Mouse (Mus musculus): ENCODE measurements around the gene Kremen2. TPM values are rescaled to one million over a fixed set of nuclear protein-coding genes. Genes with fewer than 3 reads are reported as not detected.

Gene Kremen2
- polyA plus RNA-seq, 1 experiment, result 0.21 TPM

- TF ChIP-seq GATA1 (IDR thresholded peaks at IDR 0.05; ENCODE audit: low read length), result no peak
These were observed 982 bp downstream of the Kremen2 start for GRCm38 (mm10) chr17:23744651-23745050.

GRCm38 (mm10) chr17:23744076-23744475 lies 1.6 kb downstream of the Kremen2 start:
- TF ChIP-seq GATA1 (IDR thresholded peaks at IDR 0.05; ENCODE audit: low read length), result no peak

GRCm38 (mm10) chr17:23742941-23743340 lies 2.7 kb downstream of the Kremen2 start:
- no peak for TF ChIP-seq GATA1 (IDR thresholded peaks at IDR 0.05; ENCODE audit: low read length)

GRCm38 (mm10) chr17:23742210-23742793 lies 3.3 kb downstream of the Kremen2 start:
- TF ChIP-seq GATA1 (IDR thresholded peaks at IDR 0.05; ENCODE audit: low read length), result no peak

GRCm38 (mm10) chr17:23741359-23742209 lies 4.0 kb downstream of the Kremen2 start:
- no peak for TF ChIP-seq GATA1 (IDR thresholded peaks at IDR 0.05; ENCODE audit: low read length)

GRCm38 (mm10) chr17:23740598-23741021 lies 5.0 kb downstream of the Kremen2 start, which contains the start of gene Paqr4:
Paqr4 (minus strand) TSS chr17:23740867.
- no peak for TF ChIP-seq GATA1 (IDR thresholded peaks at IDR 0.05; ENCODE audit: low read length)

- TF ChIP-seq GATA1 (IDR thresholded peaks at IDR 0.05; ENCODE audit: low read length), result no peak
These were observed 5.5 kb downstream of the Kremen2 start for GRCm38 (mm10) chr17:23740136-23740584.

- no peak for TF ChIP-seq GATA1 (IDR thresholded peaks at IDR 0.05; ENCODE audit: low read length)
These were observed 6.2 kb downstream of the Kremen2 start for GRCm38 (mm10) chr17:23739202-23740135.

GRCm38 (mm10) chr17:23738836-23739201 lies 6.8 kb downstream of the Kremen2 start:
- TF ChIP-seq GATA1 (IDR thresholded peaks at IDR 0.05; ENCODE audit: low read length), result no peak

GRCm38 (mm10) chr17:23737493-23738445 lies 7.9 kb downstream of the Kremen2 start:
- no peak for TF ChIP-seq GATA1 (IDR thresholded peaks at IDR 0.05; ENCODE audit: low read length)

GRCm38 (mm10) chr17:23734341-23734740 lies 11.3 kb downstream of the Kremen2 start:
- no peak for TF ChIP-seq GATA1 (IDR thresholded peaks at IDR 0.05; ENCODE audit: low read length)

GRCm38 (mm10) chr17:23730441-23730840 lies 15.2 kb downstream of the Kremen2 start:
- TF ChIP-seq GATA1 (IDR thresholded peaks at IDR 0.05; ENCODE audit: low read length), result no peak

- no peak for TF ChIP-seq GATA1 (IDR thresholded peaks at IDR 0.05; ENCODE audit: low read length)
These were observed 18.9 kb downstream of the Kremen2 start for GRCm38 (mm10) chr17:23726758-23727142.

GRCm38 (mm10) chr17:23725999-23726757 lies 19.5 kb downstream of the Kremen2 start, which contains the start of gene Pkmyt1:
Pkmyt1 (plus strand) TSS chr17:23726336.
- TF ChIP-seq GATA1 (IDR thresholded peaks at IDR 0.05; ENCODE audit: low read length), result no peak

Measured in G1E-ER4 (cell line).